21 mouse cellular contexts compared by ENCODE assay signal in genomic region chr16:38004486-38005020, GRCm38 (mm10).
"Had no signal": no experiment of that assay in that cellular context is flagged by ENCODE, and none has a peak within 500 bp of the region (broad histone marks: within the 10 kb centered on the region; RNA-seq: fewer than 3 reads in every experiment).

No protein-coding gene starts in this region.

- H3K27ac ChIP-seq: layer of hippocampus, adult 2 months; limb, embryonic 12.5 days; limb, embryonic 15.5 days; liver, embryonic 13.5 days; midbrain, embryonic 12.5 days had no signal

- H3K9me3 ChIP-seq: limb, embryonic 12.5 days; limb, embryonic 15.5 days; liver, embryonic 13.5 days; midbrain, embryonic 12.5 days had no signal

- H3K27me3 ChIP-seq: limb, embryonic 12.5 days; limb, embryonic 15.5 days; liver, embryonic 13.5 days; midbrain, embryonic 12.5 days had no signal

- H3K4me2 ChIP-seq: limb, embryonic 12.5 days; limb, embryonic 15.5 days; liver, embryonic 13.5 days; midbrain, embryonic 12.5 days had no signal

- DNase-seq: kidney, adult 11 months; kidney, adult 8-10 months; kidney, postnatal 25 days; layer of hippocampus, adult 9-11 months; liver, embryonic 13.5 days; lung, adult 2 months; lung, postnatal 14 days; lung, postnatal 4 days; right cerebral cortex, adult 18-20 months; right cerebral cortex, postnatal 14 days; right cerebral cortex, postnatal 4 days; thymus, adult 2 months; thymus, postnatal 14 days; thymus, postnatal 4 days had no signal

- H3K4me3 ChIP-seq: layer of hippocampus, adult 2 months; limb, embryonic 12.5 days; limb, embryonic 15.5 days; liver, embryonic 13.5 days; midbrain, embryonic 12.5 days; myocyte had no signal

- H3K9ac ChIP-seq: limb, embryonic 12.5 days; limb, embryonic 15.5 days; liver, embryonic 13.5 days; midbrain, embryonic 12.5 days had no signal

- H3K36me3 ChIP-seq: limb, embryonic 12.5 days; limb, embryonic 15.5 days; liver, embryonic 13.5 days had no signal

- H3K4me1 ChIP-seq: liver, embryonic 13.5 days had no signal

- ATAC-seq: inflammation-experienced regulatory T-cells, adult 6 months; midbrain, embryonic 16.5 days had no signal
